In the genomic region with DNA sequence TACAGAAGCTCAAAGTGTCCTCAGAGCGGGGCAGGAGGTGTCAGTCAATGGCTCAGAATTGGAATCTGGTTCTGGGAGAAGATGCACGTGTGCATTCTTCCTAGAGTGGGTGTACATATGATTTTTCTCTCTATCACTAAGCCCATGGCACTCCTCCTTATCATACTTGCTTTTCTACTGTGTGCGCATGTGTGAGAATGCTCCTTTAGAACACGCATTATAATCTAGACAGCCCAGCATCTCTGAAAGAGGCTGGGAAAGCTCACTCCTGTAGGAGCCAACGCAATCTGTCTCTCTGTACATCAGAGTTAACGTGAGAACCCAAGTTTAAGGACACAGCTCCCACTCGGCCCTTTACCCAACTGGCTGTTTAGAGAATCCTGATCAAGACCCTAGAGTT, we compare ENCODE assay signal across 28 mouse cellular contexts.
DNase-seq lines count a peak whose midpoint lies in the region; ATAC-seq and TF ChIP-seq lines count a peak whose summit lies in the region.
"Had no signal": no experiment of that assay in that cellular context is flagged by ENCODE, and none has a peak within 500 bp of the region (broad histone marks: within the 10 kb centered on the region; RNA-seq: fewer than 3 reads in every experiment).

No protein-coding gene starts in this region.

- TF ChIP-seq CTCF in layer of hippocampus, adult 2 months (conservative IDR thresholded peaks at IDR 0.05): no peak

- no peaks in the 10 kb centered on the region for H3K9me3 ChIP-seq in forebrain, embryonic 15.5 days
- H3K9me3 ChIP-seq in forebrain, embryonic 14.5 days (replicated peaks; ENCODE audit: control insufficient read depth, low read length): no peaks in the 10 kb centered on the region
- H3K9me3 ChIP-seq: embryonic facial prominence, embryonic 10.5 days; embryonic facial prominence, embryonic 13.5 days; G1E; heart, embryonic 13.5 days; hindbrain, embryonic 12.5 days; hindbrain, embryonic 15.5 days had no signal

- no peak overlapping the region for H3K27ac ChIP-seq in forebrain, embryonic 15.5 days (replicated peaks)
- no peak overlapping the region for H3K27ac ChIP-seq in forebrain, embryonic 14.5 days (ENCODE audit: low read depth, low read length)
- peak overlapping the region; percentile 89 for H3K27ac ChIP-seq in layer of hippocampus, adult 2 months
- H3K27ac ChIP-seq: embryonic facial prominence, embryonic 10.5 days; embryonic facial prominence, embryonic 13.5 days; heart, embryonic 13.5 days; hindbrain, embryonic 12.5 days; hindbrain, embryonic 15.5 days had no signal

- WGBS in forebrain, embryonic 15.5 days: 78% methylated on average over 7 of the region's 7 CpGs
- WGBS in forebrain, embryonic 14.5 days: 78% methylated on average over 7 of the region's 7 CpGs

- H3K27me3 ChIP-seq in forebrain, embryonic 15.5 days: no peaks in the 10 kb centered on the region
- H3K27me3 ChIP-seq in forebrain, embryonic 14.5 days (replicated peaks; ENCODE audit: control insufficient read depth, insufficient read depth, low read length): no peaks in the 10 kb centered on the region
- H3K27me3 ChIP-seq: CH12.LX; embryonic facial prominence, embryonic 13.5 days; heart, embryonic 13.5 days; hindbrain, embryonic 12.5 days; hindbrain, embryonic 15.5 days; Patski had no signal

- H3K36me3 ChIP-seq in forebrain, embryonic 15.5 days: no peaks in the 10 kb centered on the region
- no peaks in the 10 kb centered on the region for H3K36me3 ChIP-seq in forebrain, embryonic 14.5 days (ENCODE audit: control insufficient read depth, insufficient read depth, low read length)
- H3K36me3 ChIP-seq: embryonic facial prominence, embryonic 10.5 days; embryonic facial prominence, embryonic 13.5 days; G1E; heart, embryonic 13.5 days; hindbrain, embryonic 12.5 days; hindbrain, embryonic 15.5 days had no signal

- no peak overlapping the region for H3K4me2 ChIP-seq in forebrain, embryonic 15.5 days (replicated peaks)
- no peak overlapping the region for H3K4me2 ChIP-seq in forebrain, embryonic 14.5 days (ENCODE audit: low read length)
- H3K4me2 ChIP-seq: embryonic facial prominence, embryonic 13.5 days; heart, embryonic 13.5 days; hindbrain, embryonic 12.5 days; hindbrain, embryonic 15.5 days had no signal

- peaks cover 30% of the 10 kb centered on the region for H3K4me1 ChIP-seq in forebrain, embryonic 15.5 days
- H3K4me1 ChIP-seq in forebrain, embryonic 14.5 days (ENCODE audit: control insufficient read depth, insufficient read depth, low read length): peaks cover 5% of the 10 kb centered on the region; the same call in 1 of the 2 replicates

- H3K9ac ChIP-seq in forebrain, embryonic 15.5 days (replicated peaks): no peak overlapping the region
- H3K9ac ChIP-seq in forebrain, embryonic 14.5 days (ENCODE audit: low read length): no peak overlapping the region
- H3K9ac ChIP-seq: embryonic facial prominence, embryonic 13.5 days; heart, embryonic 13.5 days; hindbrain, embryonic 12.5 days; hindbrain, embryonic 15.5 days had no signal

- DNase-seq in forebrain, embryonic 14.5 days (ENCODE audit: low spot score): no peak
- no peak for DNase-seq in frontal cortex, postnatal 14 days (ENCODE audit: low spot score in 2 of 2)
- no peak for DNase-seq in layer of hippocampus, adult 2 months (ENCODE audit: low spot score in 2 of 2)
- DNase-seq in layer of hippocampus, adult 9-11 months: no peak
- DNase-seq in brain, adult 2 months (ENCODE audit: low read depth, low spot score): peak; percentile 52
- DNase-seq in urinary bladder, adult 2 months (ENCODE audit: low spot score): no peak
- DNase-seq: adrenal gland, postnatal 10 days; adrenal gland, postnatal 36 days; B cell, adult 2 months; cerebellum, adult 11 months; cerebellum, adult 2 months; cerebellum, postnatal 36 days; embryo, embryonic 11 days; gastrocnemius, postnatal 10 days; gastrocnemius, postnatal 36 days; kidney, adult 2 months had no signal

- ATAC-seq in forebrain, embryonic 15.5 days (replicated peaks): peak; percentile 32; the same call in 1 of the 2 replicates
- ATAC-seq in forebrain, embryonic 14.5 days: no peak
- peak; percentile 66 for ATAC-seq in frontal cortex, adult (ENCODE audit: low TSS enrichment)
- ATAC-seq: intestine, postnatal 0 days; Patski had no signal

- H3K4me3 ChIP-seq in forebrain, embryonic 15.5 days: no peak overlapping the region
- H3K4me3 ChIP-seq in forebrain, embryonic 14.5 days (ENCODE audit: low read depth, low read length): no peak overlapping the region
- no peak overlapping the region for H3K4me3 ChIP-seq in layer of hippocampus, adult 2 months
- H3K4me3 ChIP-seq: embryonic facial prominence, embryonic 10.5 days; embryonic facial prominence, embryonic 13.5 days; erythroblast, embryonic 14.5 days; heart, embryonic 13.5 days; hindbrain, embryonic 12.5 days; hindbrain, embryonic 15.5 days had no signal
